Mouse (Mus musculus) hindbrain, postnatal 0 days (tissue): Measurements from ENCODE around the gene Banf1. TPM values are rescaled to one million over a fixed set of nuclear protein-coding genes. Genes with fewer than 3 reads are reported as not detected.
"Not testable (repeated sequence)": the region's sequence is repeated elsewhere in the genome, so short reads cannot be mapped to it uniquely, and the experiment has no call there.

ENCODE experiments used
- ATAC-seq: fragments of 200-750 bp; cut with Nextera tagmentation; 2 replicates; pipeline ENCODE4 v1.8.0; 2017; ENCODE audit warnings: mild to moderate bottlenecking, moderate TSS enrichment, moderate library complexity
- DNase-seq: peaks from one replicate; pipeline ENCODE4 v3.0.0-alpha.2; 2015; ENCODE audit warnings: low spot score
- H3K27ac ChIP-seq: fragments of 300-500 bp; sonication (generic); 2 replicates; pipeline ENCODE4 v1.5.1; 2014; ENCODE audit warnings: mild to moderate bottlenecking
- H3K27me3 ChIP-seq: fragments of 300-500 bp; sonication (generic); 2 replicates; pipeline ENCODE4 v1.6.1; 2014; ENCODE audit warnings: low read length, mixed read lengths; ENCODE audit not compliant: insufficient read depth
- H3K36me3 ChIP-seq: fragments of 300-500 bp; sonication (generic); 2 replicates; pipeline ENCODE4 v1.6.1; 2014; ENCODE audit warnings: low read length, mixed read lengths; ENCODE audit not compliant: insufficient read depth
- H3K4me1 ChIP-seq: fragments of 300-500 bp; sonication (generic); 2 replicates; pipeline ENCODE4 v1.6.1; 2014; ENCODE audit warnings: antibody characterized with exemption, low read length, mixed read lengths; ENCODE audit not compliant: insufficient read depth
- H3K4me2 ChIP-seq: fragments of 300-500 bp; sonication (generic); 2 replicates; pipeline ENCODE4 v1.6.1; 2014; ENCODE audit warnings: low read depth, mild to moderate bottlenecking, low read length, moderate library complexity, mixed read lengths
- H3K4me3 ChIP-seq: fragments of 300-500 bp; sonication (generic); 2 replicates; pipeline ENCODE4 v1.5.1; 2014; ENCODE audit warnings: low read length
- H3K9ac ChIP-seq: fragments of 300-500 bp; sonication (generic); replicated peaks from 2 replicates; pipeline ENCODE4 v1.6.1; 2014; ENCODE audit warnings: mild to moderate bottlenecking, low read length, moderate library complexity, mixed read lengths
- H3K9me3 ChIP-seq: fragments of 300-500 bp; sonication (generic); 2 replicates; pipeline ENCODE4 v1.6.1; 2016; ENCODE audit warnings: low read length, mixed read lengths
- CTCF ChIP-seq: IDR thresholded peaks from 2 replicates; pipeline ENCODE4 v1.5.1; 2016; ENCODE audit warnings: antibody characterized with exemption, control low read depth, low read depth
- WGBS: fragments of 180-500 bp; shearing (Covaris S2); extraction: QIAGEN DNeasy Blood & Tissue Kit; methylation state at CpG from one replicate; pipeline ENCODE4 v1.1.7; 2014; 5-methylcytosine and 5-hydroxymethylcytosine counted together
- polyA plus RNA-seq: library from polyadenylated mRNA; unstranded; fragments of >200 nt; fragmentation: Nextera tagmentation; extraction: Ambion mirVana; gene quantifications from 2 replicates; pipeline ENCODE4 v1.2.1, GENCODE M21; 2015
- total RNA-seq: library from RNA; depleted of rRNA; stranded (reverse); fragments of >200 nt; gene quantifications from 2 replicates; pipeline ENCODE4 v1.2.3, GENCODE M21; 2014

The Banf1 gene
- total and polyA plus RNA-seq, 2 experiments from 2014 or later, result 78.3 to 316 TPM

GRCm38 (mm10) chr19:5407133-5407532, 40.2 kb upstream of the Banf1 start:
- peak; percentile 76 for TF ChIP-seq CTCF
- peak; percentile 56; the same call in 1 of the 2 replicates for ATAC-seq
- Histone ChIP-seq H3K27me3 (no peaks in the 10 kb centered on the region), H3K4me2 (peak overlapping the region; percentile 81), H3K4me1 (0 out of 2 replicates have a peak, but pooled peaks cover 11% of the 10 kb centered on the region), H3K4me3 (peak overlapping the region; percentile 55), H3K27ac (peak overlapping the region; percentile 95), H3K9me3 (no peaks in the 10 kb centered on the region), H3K36me3 (no peaks in the 10 kb centered on the region), H3K9ac (peak overlapping the region; percentile 71)
- WGBS, result 16% methylated on average over 7 of the region's 7 CpGs
- peak; percentile 84 for DNase-seq

- H3K27ac ChIP-seq, result peak overlapping the region; percentile 95
- WGBS, result 9% methylated on average over 20 of the region's 25 CpGs
- DNase-seq (peak; percentile 38), ATAC-seq (peak; percentile 85)
- H3K4me3 ChIP-seq, result peak overlapping the region; percentile 55
- 0 out of 2 replicates have a peak, but pooled peaks cover 11% of the 10 kb centered on the region for H3K4me1 ChIP-seq
- H3K9me3 ChIP-seq, H3K36me3 ChIP-seq, H3K27me3 ChIP-seq: not testable (repeated sequence)
- peak overlapping the region; percentile 71 for H3K9ac ChIP-seq
- peak overlapping the region; percentile 81 for H3K4me2 ChIP-seq
- peak; percentile 23; the same call in 1 of the 2 replicates for TF ChIP-seq CTCF
Measured at GRCm38 (mm10) chr19:5406531-5407126, 39.7 kb upstream of the Banf1 start.

- Histone ChIP-seq H3K4me3 (peak overlapping the region; percentile 30), H3K27ac (peak overlapping the region; percentile 62; the same call in 1 of the 2 replicates), H3K9ac (no peak overlapping the region; the same call in 1 of the 2 replicates), H3K9me3 (no peaks in the 10 kb centered on the region), H3K27me3 (no peaks in the 10 kb centered on the region), H3K4me2 (peak overlapping the region; percentile 59), H3K4me1 (0 out of 2 replicates have a peak, but pooled peaks cover 11% of the 10 kb centered on the region), H3K36me3 (no peaks in the 10 kb centered on the region)
- ATAC-seq (no peak), DNase-seq (no peak)
- 24% methylated on average over 7 of the region's 7 CpGs for WGBS
- TF ChIP-seq CTCF, result no peak
Measured at GRCm38 (mm10) chr19:5405924-5406323, 39.0 kb upstream of the Banf1 start.

- no peak for DNase-seq
- Histone ChIP-seq H3K9ac (no peak within 1 kb of the TSS), H3K4me2 (no peak within 1 kb of the TSS), H3K9me3 (no peaks in the 10 kb centered on the region), H3K27ac (no peak within 1 kb of the TSS), H3K27me3 (no peaks in the 10 kb centered on the region), H3K4me3 (no peak within 1 kb of the TSS), H3K36me3 (no peaks in the 10 kb centered on the region), H3K4me1 (0 out of 2 replicates have a peak, but pooled peaks cover 3% of the 10 kb centered on the region)
- no peak for TF ChIP-seq CTCF
- 67% methylated on average over 8 of the region's 8 CpGs for WGBS
- ATAC-seq, result no peak
Measured at GRCm38 (mm10) chr19:5402293-5402692, 35.3 kb upstream of the Banf1 start, which contains the start of gene Tsga10ip. Gene Tsga10ip (minus strand): TSS chr19:5402526.

- H3K36me3 ChIP-seq, H3K27me3 ChIP-seq, H3K27ac ChIP-seq, H3K4me2 ChIP-seq, DNase-seq, H3K4me3 ChIP-seq, H3K9me3 ChIP-seq, H3K4me1 ChIP-seq, H3K9ac ChIP-seq, ATAC-seq: not testable (repeated sequence)
- 69% methylated on average over 4 of the region's 4 CpGs for WGBS
Measured at GRCm38 (mm10) chr19:5401073-5401472, 34.1 kb upstream of the Banf1 start.

- H3K36me3 ChIP-seq, result no peaks in the 10 kb centered on the region
- ATAC-seq, result no peak
- no peak overlapping the region for H3K4me2 ChIP-seq
- no peaks in the 10 kb centered on the region for H3K4me1 ChIP-seq
- TF ChIP-seq CTCF, result no peak
- DNase-seq, result no peak
- H3K27me3 ChIP-seq, result no peaks in the 10 kb centered on the region
- WGBS, result 71% methylated on average over 4 of the region's 4 CpGs
- H3K9me3 ChIP-seq, result no peaks in the 10 kb centered on the region
- no peak overlapping the region for H3K9ac ChIP-seq
- no peak overlapping the region for H3K27ac ChIP-seq
- no peak overlapping the region for H3K4me3 ChIP-seq
Measured at GRCm38 (mm10) chr19:5395371-5395770, 28.4 kb upstream of the Banf1 start.

- Histone ChIP-seq H3K36me3 (no peaks in the 10 kb centered on the region), H3K27ac (no peak overlapping the region), H3K4me3 (no peak overlapping the region), H3K9me3 (no peaks in the 10 kb centered on the region), H3K4me1 (peaks cover 4% of the 10 kb centered on the region; the same call in 1 of the 2 replicates), H3K4me2 (no peak overlapping the region), H3K9ac (no peak overlapping the region), H3K27me3 (no peaks in the 10 kb centered on the region)
- no peak for TF ChIP-seq CTCF
- no peak for ATAC-seq
- no peak for DNase-seq
- 54% methylated on average over 10 of the region's 10 CpGs for WGBS
Measured at GRCm38 (mm10) chr19:5394168-5394567, 27.2 kb upstream of the Banf1 start.
